Mouse (Mus musculus) kidney, adult 2 months (tissue): ENCODE results near the gene Cubn.

Source experiments
- CTCF ChIP-seq: fragments of 200-500 bp; conservative IDR thresholded peaks from 2 replicates; pipeline ENCODE4 v1.5.1; 2011; ENCODE audit warnings: low read depth, mild to moderate bottlenecking, control low read depth, low read length, moderate library complexity, mixed read lengths; ENCODE audit not compliant: insufficient read depth, insufficient read length
- POLR2A ChIP-seq: fragments of 200-500 bp; IDR thresholded peaks from one replicate; pipeline ENCODE4 v1.6.1; 2011; ENCODE audit warnings: low read depth, low read length, control low read depth

- TF ChIP-seq POLR2A, result no peak
- no peak for TF ChIP-seq CTCF
Observed at GRCm38 (mm10) chr2:13539860-13540259, 48.2 kb upstream of the Cubn start.
